In genomic region chr10:60885348-60886275, GRCm38 (mm10) we compare ENCODE assay signal across 10 mouse cellular contexts. TPM values are rescaled to one million over a fixed set of nuclear protein-coding genes. Genes with fewer than 3 reads are reported as not detected.
DNase-seq lines count a peak whose midpoint lies in the region; ATAC-seq lines count a peak whose summit lies in the region.
"Had no signal": no experiment of that assay in that cellular context is flagged by ENCODE, and none has a peak within 500 bp of the region (broad histone marks: within the 10 kb centered on the region; RNA-seq: fewer than 3 reads in every experiment).

No protein-coding gene starts in this region.

- H3K4me1 ChIP-seq in lung, embryonic 16.5 days (replicated peaks; ENCODE audit: control insufficient read depth, insufficient read depth, low read length) = peaks cover 6% of the 10 kb centered on the region; the same call in 1 of the 2 replicates
- peaks cover 19% of the 10 kb centered on the region for H3K4me1 ChIP-seq in forebrain, embryonic 15.5 days
- no peaks in the 10 kb centered on the region for H3K4me1 ChIP-seq in liver, embryonic 12.5 days

- no peaks in the 10 kb centered on the region for H3K27me3 ChIP-seq in lung, embryonic 16.5 days (ENCODE audit: control insufficient read depth, insufficient read depth, low read depth, low read length)
- H3K27me3 ChIP-seq in forebrain, embryonic 15.5 days = no peaks in the 10 kb centered on the region
- H3K27me3 ChIP-seq in liver, embryonic 12.5 days (replicated peaks) = no peaks in the 10 kb centered on the region

- H3K4me2 ChIP-seq in lung, embryonic 16.5 days (ENCODE audit: low read depth, low read length) = peak overlapping the region; percentile 37; the same call in 1 of the 2 replicates
- H3K4me2 ChIP-seq in forebrain, embryonic 15.5 days (replicated peaks) = peak overlapping the region; percentile 45
- H3K4me2 ChIP-seq in liver, embryonic 12.5 days = peak overlapping the region; percentile 31; the same call in 1 of the 2 replicates

- no peak overlapping the region for H3K9ac ChIP-seq in lung, embryonic 16.5 days (ENCODE audit: low read length)
- H3K9ac ChIP-seq in forebrain, embryonic 15.5 days (replicated peaks) = peak overlapping the region; percentile 47
- no peak overlapping the region for H3K9ac ChIP-seq in liver, embryonic 12.5 days

- peak; percentile 46; the same call in 1 of the 2 replicates for ATAC-seq in lung, embryonic 16.5 days (ENCODE audit: low read depth)
- peak; percentile 91 for ATAC-seq in forebrain, embryonic 15.5 days (replicated peaks)
- 0 out of 2 replicates have a peak, but pooled peaks have one; percentile 32 for ATAC-seq in liver, embryonic 12.5 days
- no peak for ATAC-seq in megakaryocyte, adult 5-6 weeks (ENCODE audit: poor library complexity, severe bottlenecking)

- WGBS in lung, embryonic 16.5 days = 20% methylated on average over 25 of the region's 25 CpGs
- 22% methylated on average over 24 of the region's 25 CpGs for WGBS in forebrain, embryonic 15.5 days
- WGBS in liver, embryonic 12.5 days (ENCODE audit: insufficient replicate concordance) = 34% methylated on average over 24 of the region's 25 CpGs

- H3K36me3 ChIP-seq in lung, embryonic 16.5 days (ENCODE audit: control insufficient read depth, insufficient read depth, low read length) = no peaks in the 10 kb centered on the region
- no peaks in the 10 kb centered on the region for H3K36me3 ChIP-seq in forebrain, embryonic 15.5 days
- H3K36me3 ChIP-seq in liver, embryonic 12.5 days = no peaks in the 10 kb centered on the region

- H3K27ac ChIP-seq in lung, embryonic 16.5 days (ENCODE audit: low read length) = no peak overlapping the region
- 0 out of 2 replicates have a peak overlapping the region, but pooled peaks have one; percentile 14 for H3K27ac ChIP-seq in forebrain, embryonic 15.5 days (replicated peaks)
- no peak overlapping the region for H3K27ac ChIP-seq in liver, embryonic 12.5 days

- DNase-seq in lung, postnatal 10 days = no peak
- DNase-seq in retina, postnatal 7 days (ENCODE audit: low read depth, low spot score) = peak; percentile 23
- no peak for DNase-seq in layer of hippocampus, adult 9-11 months
- no peak for DNase-seq in cerebellum, adult 9-10 months
- DNase-seq: layer of hippocampus, postnatal 36 days had no signal

- no peak overlapping the region for H3K4me3 ChIP-seq in lung, embryonic 16.5 days (ENCODE audit: low read length)
- peak overlapping the region; percentile 30 for H3K4me3 ChIP-seq in forebrain, embryonic 15.5 days
- H3K4me3 ChIP-seq in liver, embryonic 12.5 days = no peak overlapping the region

- H3K9me3 ChIP-seq in lung, embryonic 16.5 days (ENCODE audit: control insufficient read depth, low read length) = no peaks in the 10 kb centered on the region
- H3K9me3 ChIP-seq in forebrain, embryonic 15.5 days = no peaks in the 10 kb centered on the region
- H3K9me3 ChIP-seq in liver, embryonic 12.5 days (replicated peaks) = no peaks in the 10 kb centered on the region

RNA-seq across cellular contexts. Expression of gene Unc5b, which starts 54.2 kb away (rescaled TPM):
- 6.7 and 7.3 TPM in 2 replicates for polyA plus RNA-seq in lung, embryonic 16.5 days (2015; fragmentation: Nextera tagmentation; extraction: Ambion mirVana)
- 2.8 and 3.0 TPM in 2 replicates for polyA plus RNA-seq in forebrain, embryonic 15.5 days (2015; fragmentation: Nextera tagmentation; extraction: Ambion mirVana)
- polyA plus RNA-seq in liver, embryonic 12.5 days (2016; fragmentation: Nextera tagmentation; extraction: Ambion mirVana) = 1.3 and 1.4 TPM in 2 replicates
- not detected in 2 replicates for total RNA-seq in megakaryocyte, adult 5-6 weeks (2015)
- 0.07 and 0.08 TPM in 2 replicates for total RNA-seq in megakaryocyte, adult 5-6 weeks (2017)
- total RNA-seq: MEL had no signal
